ENCODE assay signal across 26 mouse cellular contexts in genomic region chr4:44097576-44098335, GRCm38 (mm10). TPM values are rescaled to one million over a fixed set of nuclear protein-coding genes. Genes with fewer than 3 reads are reported as not detected.
DNase-seq lines count a peak whose midpoint lies in the region; ATAC-seq and TF ChIP-seq lines count a peak whose summit lies in the region.
"Had no signal": no experiment of that assay in that cellular context is flagged by ENCODE, and none has a peak within 500 bp of the region (broad histone marks: within the 10 kb centered on the region; RNA-seq: fewer than 3 reads in every experiment).

No protein-coding gene starts in this region.

- peak; percentile 24 for DNase-seq in lung, embryonic 14.5 days
- DNase-seq in lung, postnatal 25 days (ENCODE audit: low spot score): no peak
- DNase-seq in R1 (ENCODE audit: low read depth, low spot score): peak; percentile 64
- peak; percentile 21 for DNase-seq in embryonic facial prominence, embryonic 11.5 days (ENCODE audit: low spot score)
- DNase-seq in frontal cortex, postnatal 36 days (ENCODE audit: low spot score in 2 of 2): no peak
- no peak for DNase-seq in adrenal gland, postnatal 14 days
- DNase-seq: B cell, adult 2 months; cerebellum, adult 11-12 months; cerebellum, postnatal 25 days; embryo, embryonic 11 days; forebrain, postnatal 0 days; gastrocnemius, postnatal 36 days; kidney, adult 11 months; layer of hippocampus, adult 9-11 months; left cerebral cortex, postnatal 4 days; retina, postnatal 1 day; right cerebral cortex, postnatal 25 days; spleen, adult 18-20 months; thymus, postnatal 25 days had no signal

- H3K9me3 ChIP-seq in lung, embryonic 14.5 days (ENCODE audit: low read depth, low read length): no peaks in the 10 kb centered on the region
- H3K9me3 ChIP-seq in embryonic facial prominence, embryonic 11.5 days (replicated peaks; ENCODE audit: control insufficient read depth, low read length): no peaks in the 10 kb centered on the region
- H3K9me3 ChIP-seq: hindbrain, embryonic 15.5 days; limb, embryonic 15.5 days; lung, embryonic 15.5 days; midbrain, embryonic 10.5 days had no signal

- no peaks in the 10 kb centered on the region for H3K36me3 ChIP-seq in lung, embryonic 14.5 days (ENCODE audit: insufficient read depth)
- no peaks in the 10 kb centered on the region for H3K36me3 ChIP-seq in embryonic facial prominence, embryonic 11.5 days (replicated peaks; ENCODE audit: control insufficient read depth, insufficient read depth, low read depth, low read length)
- H3K36me3 ChIP-seq: hindbrain, embryonic 15.5 days; limb, embryonic 15.5 days; lung, embryonic 15.5 days; midbrain, embryonic 10.5 days had no signal

- no peak for TF ChIP-seq CTCF in lung, embryonic 14.5 days (IDR thresholded peaks at IDR 0.05; ENCODE audit: low read depth)

- no peak overlapping the region for H3K9ac ChIP-seq in lung, embryonic 14.5 days
- no peak overlapping the region for H3K9ac ChIP-seq in embryonic facial prominence, embryonic 11.5 days (replicated peaks; ENCODE audit: low read length)
- H3K9ac ChIP-seq: forebrain, postnatal 0 days; hindbrain, embryonic 15.5 days; limb, embryonic 15.5 days; liver, embryonic 14.5 days; lung, embryonic 15.5 days had no signal

- H3K27ac ChIP-seq in lung, embryonic 14.5 days (ENCODE audit: low read depth): no peak overlapping the region
- no peak overlapping the region for H3K27ac ChIP-seq in embryonic facial prominence, embryonic 11.5 days (replicated peaks; ENCODE audit: low read depth, low read length)
- H3K27ac ChIP-seq: hindbrain, embryonic 15.5 days; limb, embryonic 15.5 days; liver, embryonic 14.5 days; lung, embryonic 15.5 days; midbrain, embryonic 10.5 days had no signal

- no peak overlapping the region for H3K4me3 ChIP-seq in lung, embryonic 14.5 days (ENCODE audit: low read depth, low read length)
- no peak overlapping the region for H3K4me3 ChIP-seq in embryonic facial prominence, embryonic 11.5 days (ENCODE audit: low read depth, low read length)
- H3K4me3 ChIP-seq: hindbrain, embryonic 15.5 days; limb, embryonic 15.5 days; lung, embryonic 15.5 days; midbrain, embryonic 10.5 days had no signal

- H3K4me1 ChIP-seq in lung, embryonic 14.5 days (ENCODE audit: insufficient read depth): no peaks in the 10 kb centered on the region
- no peaks in the 10 kb centered on the region for H3K4me1 ChIP-seq in embryonic facial prominence, embryonic 11.5 days (ENCODE audit: control insufficient read depth, insufficient read depth, low read length)
- H3K4me1 ChIP-seq: hindbrain, embryonic 15.5 days; midbrain, embryonic 10.5 days had no signal

- no peak for ATAC-seq in lung, embryonic 14.5 days (ENCODE audit: insufficient read depth)
- no peak for ATAC-seq in embryonic facial prominence, embryonic 11.5 days (replicated peaks; ENCODE audit: insufficient number of reproducible peaks, low FRiP score, low TSS enrichment, low read depth)
- ATAC-seq in neutrophil, adult 5-6 weeks (ENCODE audit: extremely low read depth, insufficient number of reproducible peaks, low FRiP score, poor library complexity, severe bottlenecking): peak; percentile 1; the same call in 1 of the 2 replicates
- ATAC-seq: forebrain, postnatal 0 days had no signal

- no peaks in the 10 kb centered on the region for H3K27me3 ChIP-seq in lung, embryonic 14.5 days (ENCODE audit: insufficient read depth, low read length)
- H3K27me3 ChIP-seq in embryonic facial prominence, embryonic 11.5 days (ENCODE audit: control insufficient read depth, insufficient read depth, low read length): no peaks in the 10 kb centered on the region
- H3K27me3 ChIP-seq: hindbrain, embryonic 15.5 days; limb, embryonic 15.5 days; lung, embryonic 15.5 days had no signal

- H3K4me2 ChIP-seq in lung, embryonic 14.5 days: no peak overlapping the region
- 0 out of 2 replicates have a peak overlapping the region, but pooled peaks have one; percentile 16 for H3K4me2 ChIP-seq in embryonic facial prominence, embryonic 11.5 days (ENCODE audit: low read depth, low read length)
- H3K4me2 ChIP-seq: heart, embryonic 11.5 days; hindbrain, embryonic 15.5 days; limb, embryonic 15.5 days; lung, embryonic 15.5 days had no signal

- WGBS in lung, embryonic 14.5 days: 25% methylated on average over 11 of the region's 11 CpGs
- 45% methylated on average over 11 of the region's 11 CpGs for WGBS in embryonic facial prominence, embryonic 11.5 days

RNA-seq across cellular contexts. Expression of gene Gne, which starts 13.8 kb away (rescaled TPM):
- 37.3 and 38.5 TPM in 2 replicates for polyA plus RNA-seq in lung, embryonic 14.5 days (2014; fragmentation: Nextera tagmentation; extraction: Ambion mirVana)
- 20.3 TPM in 2 replicates for polyA plus RNA-seq in embryonic facial prominence, embryonic 11.5 days (2014; fragmentation: Nextera tagmentation; extraction: Ambion mirVana)
- 22.9 and 23.8 TPM in 2 replicates for total RNA-seq in neutrophil, adult 5-6 weeks (2017)
- total RNA-seq in adrenal gland, postnatal 14 days (2021): 36.9 and 45.8 TPM in 2 replicates

Comparison
In these comparisons a context has a peak if more than half of its experiments do, and no peak if none do; other contexts are left out.
1. DNase-seq: peak in lung, embryonic 14.5 days (single experiment), R1 (single experiment) and embryonic facial prominence, embryonic 11.5 days (single experiment); none in lung, postnatal 25 days (single experiment), frontal cortex, postnatal 36 days (0 of 2) and adrenal gland, postnatal 14 days (single experiment).